14 mouse cellular contexts compared by ENCODE assay signal in the genomic region with DNA sequence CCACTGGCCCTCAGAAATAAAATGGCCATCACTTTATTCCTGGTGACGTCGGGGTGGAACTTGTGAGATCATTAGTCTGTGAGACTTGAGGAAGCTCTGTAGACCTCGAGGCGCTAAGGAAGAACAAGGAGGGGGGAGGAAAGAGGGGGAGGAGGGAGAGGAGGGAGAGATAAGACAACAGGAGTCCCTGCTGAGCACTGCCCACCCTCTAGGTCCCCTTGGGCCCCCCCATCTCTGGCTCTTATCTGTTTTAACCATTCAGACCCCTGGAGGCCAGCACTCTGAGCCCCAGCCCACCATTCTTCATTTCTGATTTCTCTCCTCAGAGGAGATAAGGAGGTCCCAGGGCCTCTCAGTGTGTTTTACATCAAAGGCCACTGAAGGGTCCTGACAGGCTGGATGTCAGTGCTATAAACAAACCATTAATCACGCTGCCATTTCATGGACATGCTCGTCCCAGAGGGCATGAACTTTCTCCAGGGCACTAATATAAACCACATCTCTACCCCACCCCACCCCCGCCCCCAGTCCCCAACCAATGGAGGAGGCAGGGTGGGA.
A peak's percentile ranks its signal among the peaks of the same experiment; 100 is the strongest.
DNase-seq lines count a peak whose midpoint lies in the region; ATAC-seq and TF ChIP-seq lines count a peak whose summit lies in the region.
"Had no signal": no experiment of that assay in that cellular context is flagged by ENCODE, and none has a peak within 500 bp of the region (broad histone marks: within the 10 kb centered on the region; RNA-seq: fewer than 3 reads in every experiment).

No protein-coding gene starts in this region.

- H3K9ac ChIP-seq in intestine, embryonic 15.5 days: no peak overlapping the region
- no peak overlapping the region for H3K9ac ChIP-seq in intestine, postnatal 0 days (ENCODE audit: low read depth, low read length)
- no peak overlapping the region for H3K9ac ChIP-seq in heart, embryonic 16.5 days (ENCODE audit: low read length)
- no peak overlapping the region for H3K9ac ChIP-seq in stomach, embryonic 16.5 days (ENCODE audit: low read length)

- no peak overlapping the region for H3K27ac ChIP-seq in intestine, embryonic 15.5 days
- no peak overlapping the region for H3K27ac ChIP-seq in intestine, postnatal 0 days (ENCODE audit: low read depth, low read length)
- no peak overlapping the region for H3K27ac ChIP-seq in heart, embryonic 16.5 days (ENCODE audit: low read length)
- H3K27ac ChIP-seq in stomach, embryonic 16.5 days (ENCODE audit: low read length): peak overlapping the region; percentile 29; the same call in 1 of the 2 replicates
- H3K27ac ChIP-seq: layer of hippocampus, adult 2 months had no signal

- no peaks in the 10 kb centered on the region for H3K27me3 ChIP-seq in intestine, embryonic 15.5 days (replicated peaks)
- no peaks in the 10 kb centered on the region for H3K27me3 ChIP-seq in intestine, postnatal 0 days (replicated peaks; ENCODE audit: control insufficient read depth, insufficient read depth, low read length)
- H3K27me3 ChIP-seq in heart, embryonic 16.5 days (ENCODE audit: control insufficient read depth, insufficient read depth, low read length): no peaks in the 10 kb centered on the region
- H3K27me3 ChIP-seq in stomach, embryonic 16.5 days (ENCODE audit: control insufficient read depth, insufficient read depth, low read length): no peaks in the 10 kb centered on the region
- H3K27me3 ChIP-seq: CH12.LX had no signal

- TF ChIP-seq CTCF in intestine, postnatal 0 days (IDR thresholded peaks at IDR 0.05; ENCODE audit: low read depth): no peak

- ATAC-seq in intestine, embryonic 15.5 days: 0 out of 2 replicates have a peak, but pooled peaks have one; percentile 25
- ATAC-seq in intestine, postnatal 0 days: no peak
- peak; percentile 78 for ATAC-seq in heart, embryonic 16.5 days (replicated peaks; ENCODE audit: extremely low read depth, insufficient read depth, low FRiP score)
- ATAC-seq in stomach, embryonic 16.5 days (ENCODE audit: insufficient read depth, low FRiP score): no peak

- DNase-seq in lung, postnatal 4 days: peak; percentile 10 to 27
- no peak for DNase-seq in lung, postnatal 14 days
- DNase-seq in thymus, postnatal 25 days: no peak
- DNase-seq in adipocyte (ENCODE audit: low spot score): no peak
- DNase-seq: cerebellum, adult 18-20 months; thymus, postnatal 36 days had no signal

- no peaks in the 10 kb centered on the region for H3K9me3 ChIP-seq in intestine, embryonic 15.5 days
- H3K9me3 ChIP-seq in intestine, postnatal 0 days (ENCODE audit: control insufficient read depth): no peaks in the 10 kb centered on the region
- peaks cover 5% of the 10 kb centered on the region for H3K9me3 ChIP-seq in heart, embryonic 16.5 days (replicated peaks; ENCODE audit: control insufficient read depth, low read length)
- 0 out of 2 replicates have a peak, but pooled peaks cover 4% of the 10 kb centered on the region for H3K9me3 ChIP-seq in stomach, embryonic 16.5 days (replicated peaks; ENCODE audit: control insufficient read depth, low read length)

- H3K4me1 ChIP-seq in intestine, embryonic 15.5 days (replicated peaks): peaks cover 4% of the 10 kb centered on the region; the same call in 1 of the 2 replicates
- H3K4me1 ChIP-seq in intestine, postnatal 0 days (replicated peaks; ENCODE audit: control insufficient read depth, insufficient read depth, low read length): no peaks in the 10 kb centered on the region
- H3K4me1 ChIP-seq in heart, embryonic 16.5 days (ENCODE audit: control insufficient read depth, insufficient read depth, low read length): peaks cover 8% of the 10 kb centered on the region; the same call in 1 of the 2 replicates
- no peaks in the 10 kb centered on the region for H3K4me1 ChIP-seq in stomach, embryonic 16.5 days (ENCODE audit: control insufficient read depth, insufficient read depth, low read length)
- H3K4me1 ChIP-seq: megakaryocyte, embryonic 14.5 days had no signal

- no peak overlapping the region for H3K4me3 ChIP-seq in intestine, embryonic 15.5 days (replicated peaks)
- H3K4me3 ChIP-seq in intestine, postnatal 0 days (ENCODE audit: low read depth, low read length): no peak overlapping the region
- no peak overlapping the region for H3K4me3 ChIP-seq in heart, embryonic 16.5 days (ENCODE audit: low read length)
- H3K4me3 ChIP-seq in stomach, embryonic 16.5 days (replicated peaks; ENCODE audit: low read length): no peak overlapping the region
- H3K4me3 ChIP-seq: layer of hippocampus, adult 2 months; megakaryocyte, embryonic 14.5 days; myocyte had no signal

- H3K36me3 ChIP-seq in intestine, embryonic 15.5 days: no peaks in the 10 kb centered on the region
- H3K36me3 ChIP-seq in intestine, postnatal 0 days (ENCODE audit: control insufficient read depth, insufficient read depth): no peaks in the 10 kb centered on the region
- H3K36me3 ChIP-seq in heart, embryonic 16.5 days (ENCODE audit: control insufficient read depth, insufficient read depth): no peaks in the 10 kb centered on the region
- H3K36me3 ChIP-seq in stomach, embryonic 16.5 days (ENCODE audit: control insufficient read depth, insufficient read depth, low read length): no peaks in the 10 kb centered on the region

- no peak overlapping the region for H3K4me2 ChIP-seq in intestine, embryonic 15.5 days (replicated peaks)
- H3K4me2 ChIP-seq in intestine, postnatal 0 days (replicated peaks; ENCODE audit: low read depth): no peak overlapping the region
- no peak overlapping the region for H3K4me2 ChIP-seq in heart, embryonic 16.5 days (ENCODE audit: low read depth, low read length)
- H3K4me2 ChIP-seq in stomach, embryonic 16.5 days (ENCODE audit: low read depth, low read length): no peak overlapping the region

- WGBS in intestine, embryonic 15.5 days: 16% methylated on average over 7 of the region's 7 CpGs
- WGBS in intestine, postnatal 0 days: 13% methylated on average over 7 of the region's 7 CpGs
- 8% methylated on average over 7 of the region's 7 CpGs for WGBS in heart, embryonic 16.5 days
- WGBS in stomach, embryonic 16.5 days: 12% methylated on average over 7 of the region's 7 CpGs

Comparison
In these comparisons a context has a peak if more than half of its experiments do, and no peak if none do; other contexts are left out.
1. ATAC-seq: peak in intestine, embryonic 15.5 days (single experiment) and heart, embryonic 16.5 days (single experiment); none in intestine, postnatal 0 days (single experiment) and stomach, embryonic 16.5 days (single experiment).
2. DNase-seq: peak in lung, postnatal 4 days (2 of 2); none in lung, postnatal 14 days (single experiment), thymus, postnatal 25 days (single experiment) and adipocyte (single experiment).